Mouse (Mus musculus) brown adipose tissue, adult 24 weeks (tissue): Measurements from ENCODE around the gene Gm21173. TPM values are rescaled to one million over a fixed set of nuclear protein-coding genes. Genes with fewer than 3 reads are reported as not detected.
"Not testable (repeated sequence)": the region's sequence is repeated elsewhere in the genome, so short reads cannot be mapped to it uniquely, and the experiment has no call there.

Experiments used
- H3K27ac ChIP-seq: fragments of 200-500 bp; replicated peaks from 2 replicates; pipeline ENCODE4 v1.5.1; 2012; ENCODE audit warnings: low read depth, mild to moderate bottlenecking, low read length
- H3K4me1 ChIP-seq: fragments of 200-500 bp; 2 replicates; pipeline ENCODE4 v1.6.1; 2012; ENCODE audit warnings: low read length, mixed read lengths; ENCODE audit not compliant: control insufficient read depth, insufficient read depth, insufficient read length
- H3K4me3 ChIP-seq: fragments of 200-500 bp; 2 replicates; pipeline ENCODE4 v1.5.1; 2012; ENCODE audit warnings: low read depth, mild to moderate bottlenecking, low read length, moderate library complexity; ENCODE audit not compliant: insufficient read depth
- polyA plus RNA-seq: library from polyadenylated mRNA; stranded (reverse); fragments of >200 nt; gene quantifications from 2 replicates; pipeline ENCODE4 v1.2.4, GENCODE M21; 2012; ENCODE audit not compliant: missing spikeins, insufficient read depth, insufficient read length

Gm21173 gene
- polyA plus RNA-seq = not detected in 2 replicates

DNA sequence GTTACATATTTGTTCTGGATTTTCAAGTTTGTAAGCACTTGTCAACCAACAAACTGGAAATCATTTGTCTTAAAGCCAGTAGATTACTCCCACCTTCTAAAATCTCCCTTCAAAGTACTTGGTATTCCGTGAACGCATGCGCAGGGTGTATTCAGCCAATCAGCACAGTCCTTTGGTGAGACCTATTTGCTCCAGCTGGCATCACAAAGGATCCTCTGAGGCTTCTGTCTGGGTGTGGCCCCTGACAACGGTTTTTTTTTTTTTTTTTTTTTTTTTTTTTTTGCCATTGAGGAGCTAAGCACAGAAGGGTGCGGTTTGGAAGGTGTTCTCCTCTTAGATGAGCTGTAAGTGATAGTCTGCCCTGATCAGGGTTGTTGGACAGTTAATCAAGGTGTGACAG lies at the start of gene Gm21173:
Gene Gm21173, plus strand, starts transcription at position 301 of the 400 bp plus-strand sequence.
- not testable (repeated sequence) for H3K4me3 ChIP-seq, H3K4me1 ChIP-seq, H3K27ac ChIP-seq
